Mouse (Mus musculus): ENCODE results near the gene Gabrg3.

The Gabrg3 gene

GRCm38 (mm10) chr7:57071435-57072160 lies 315.4 kb downstream of the Gabrg3 start:
- peak in 1 of 2 experiments; percentile 7 for DNase-seq (ENCODE audit: low spot score in 2 of 2)

- DNase-seq (ENCODE audit: low spot score in 2 of 2), result no peak
Observed at GRCm38 (mm10) chr7:57065398-57065797, 321.6 kb downstream of the Gabrg3 start.

- DNase-seq (ENCODE audit: low spot score in 2 of 2), result no peak
Observed at GRCm38 (mm10) chr7:57050906-57051635, 335.9 kb downstream of the Gabrg3 start.

DNA sequence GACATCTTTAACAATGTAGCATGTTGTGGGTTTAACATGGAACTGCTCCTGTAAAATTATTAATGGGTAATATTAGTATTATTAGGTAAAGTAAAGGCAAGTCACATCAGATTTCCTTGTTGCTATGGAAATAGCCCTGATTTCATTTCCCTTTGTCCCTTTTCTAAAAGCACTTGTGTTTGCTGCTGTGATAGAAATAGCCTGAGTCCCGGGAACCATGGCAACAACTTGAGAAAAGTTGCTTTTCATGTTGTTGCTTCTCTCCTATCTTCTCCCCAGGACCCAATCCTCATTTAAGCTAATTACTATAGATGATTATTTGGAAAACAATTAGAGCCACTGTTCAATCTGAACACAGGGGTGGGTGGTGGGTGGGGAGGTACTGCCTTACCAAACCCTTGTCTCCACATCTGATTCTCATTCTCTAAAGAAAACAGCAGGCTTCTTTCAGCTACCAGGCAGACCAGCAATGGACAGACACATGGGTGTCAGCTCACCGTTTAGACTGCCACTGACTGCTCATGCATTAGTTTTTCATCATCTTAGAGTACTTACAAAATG lies 349.0 kb downstream of the Gabrg3 start:
- DNase-seq (ENCODE audit: low spot score in 2 of 2), result no peak

GRCm38 (mm10) chr7:57000585-57001261 lies 386.3 kb downstream of the Gabrg3 start:
- DNase-seq (ENCODE audit: low spot score in 2 of 2), result no peak

DNA sequence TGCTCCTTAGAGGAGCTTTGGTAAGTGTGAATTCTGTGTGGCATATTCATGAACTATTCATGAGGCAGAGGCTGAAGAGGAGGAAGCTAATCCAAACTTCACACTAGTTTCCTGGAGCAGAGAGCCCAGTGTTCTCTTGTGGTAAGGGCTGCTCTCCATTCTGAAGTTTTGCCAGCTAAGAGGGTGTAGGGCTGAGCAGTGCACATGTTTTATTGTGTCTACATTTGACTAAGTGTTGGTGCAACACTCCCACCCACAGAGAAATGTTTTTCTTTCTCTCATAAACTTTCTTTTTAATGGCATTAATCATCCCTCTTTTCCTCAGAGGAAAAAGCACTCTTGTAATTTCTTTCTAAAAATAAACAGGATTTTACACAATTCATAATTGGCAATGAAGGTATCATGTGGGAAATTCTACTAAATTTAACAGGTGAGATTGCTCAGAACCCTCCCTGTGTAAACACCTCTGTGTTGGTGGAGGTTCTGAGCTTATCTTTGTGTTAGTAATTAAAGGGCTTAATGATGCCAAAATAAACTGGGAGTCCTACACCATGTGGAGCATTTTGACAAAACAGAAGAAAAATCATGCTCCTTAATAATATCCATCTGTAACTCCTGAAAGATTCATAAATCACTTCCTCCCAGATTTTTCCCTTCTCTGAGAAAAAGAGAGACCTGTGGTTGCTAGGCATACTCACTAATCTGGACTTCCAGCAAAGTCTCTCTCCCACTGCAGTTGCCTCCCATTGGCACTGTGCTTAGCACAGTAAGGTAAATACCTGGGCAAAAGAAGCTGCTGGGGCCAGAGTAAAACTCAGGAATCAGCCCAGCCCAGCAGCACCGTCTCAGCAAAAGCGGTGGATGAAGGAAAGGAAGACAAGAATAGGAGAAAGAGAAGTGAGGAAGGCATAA lies 389.0 kb downstream of the Gabrg3 start:
- DNase-seq (ENCODE audit: low spot score in 2 of 2), result no peak

DNA sequence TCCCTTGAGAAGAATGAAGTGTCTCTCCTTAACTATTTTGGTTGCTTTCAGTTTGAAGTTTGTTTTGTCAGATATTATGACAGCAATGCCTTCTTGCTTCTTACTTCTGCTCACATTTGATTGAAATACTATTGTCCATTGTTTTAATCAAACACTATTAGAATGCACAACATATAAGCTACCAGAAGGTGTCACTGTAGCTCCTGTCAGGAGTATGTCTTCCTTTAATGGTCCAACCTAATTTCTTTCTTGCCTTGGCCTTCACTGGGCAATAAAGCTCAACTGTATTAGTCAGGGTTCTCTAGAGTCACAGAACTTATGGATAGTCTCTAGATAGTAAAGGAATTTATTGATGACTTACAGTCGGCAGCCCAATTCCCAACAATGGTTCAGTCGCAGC lies 440.6 kb downstream of the Gabrg3 start:
- no peak for DNase-seq (ENCODE audit: low spot score in 2 of 2)

DNA sequence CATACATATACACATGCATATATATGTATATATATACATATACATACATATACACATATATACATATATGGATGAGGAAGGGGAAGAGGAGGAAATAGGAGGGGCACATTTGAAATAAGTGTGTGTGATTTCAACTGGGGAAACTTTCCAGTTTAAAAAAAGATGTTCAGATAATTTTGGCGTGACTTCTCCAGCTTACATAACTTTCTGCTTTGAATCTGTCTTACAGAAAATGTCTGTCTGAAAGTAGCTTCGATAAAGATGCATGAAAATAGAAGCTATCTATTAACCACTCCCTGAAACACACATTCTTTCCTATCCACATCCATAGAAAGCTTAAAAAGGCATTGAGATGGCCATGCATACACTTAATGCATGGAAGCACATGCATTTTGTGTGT lies 445.4 kb downstream of the Gabrg3 start:
- DNase-seq (ENCODE audit: low spot score in 2 of 2), result no peak

DNA sequence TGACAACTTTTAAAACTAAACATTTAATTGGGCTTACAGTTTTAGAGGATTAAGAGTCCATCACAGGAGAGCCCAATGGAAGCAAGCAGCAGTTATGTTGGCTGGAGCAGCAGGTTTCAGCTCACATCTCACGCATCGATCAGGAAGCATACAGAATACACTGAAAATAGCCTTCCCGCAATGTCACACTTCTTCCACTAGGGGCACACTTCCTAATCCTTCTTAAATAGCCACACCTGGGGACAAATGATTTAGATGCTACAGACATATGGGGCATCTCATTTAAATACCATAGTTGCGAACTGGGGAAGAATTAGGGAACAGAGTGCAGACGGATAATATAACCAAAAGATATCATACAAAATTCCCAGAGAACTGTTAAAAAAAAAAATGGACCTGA lies 449.0 kb downstream of the Gabrg3 start:
- no peak for DNase-seq (ENCODE audit: low spot score in 2 of 2)

GRCm38 (mm10) chr7:56919499-56919898 lies 467.5 kb downstream of the Gabrg3 start:
- no peak for DNase-seq (ENCODE audit: low spot score in 2 of 2)

DNA sequence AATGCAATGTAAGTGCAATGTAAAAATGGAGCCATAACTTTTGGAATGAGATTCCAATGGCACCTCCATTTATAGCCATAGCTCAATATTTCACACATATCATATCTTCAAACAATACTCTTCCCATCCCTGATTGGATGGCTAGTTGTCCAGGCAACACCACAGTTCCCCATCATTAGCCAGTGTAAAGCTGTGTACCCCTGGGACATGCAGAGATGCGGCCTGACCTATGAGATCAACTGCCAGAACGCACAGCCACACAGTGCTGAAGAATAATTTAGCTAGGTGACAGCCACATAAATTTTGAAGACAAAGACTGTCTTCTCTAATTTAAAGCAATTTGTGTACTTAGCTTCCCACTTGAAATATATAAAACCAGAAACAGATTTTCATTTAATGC lies 472.1 kb downstream of the Gabrg3 start:
- no peak for DNase-seq (ENCODE audit: low spot score in 2 of 2)

DNA sequence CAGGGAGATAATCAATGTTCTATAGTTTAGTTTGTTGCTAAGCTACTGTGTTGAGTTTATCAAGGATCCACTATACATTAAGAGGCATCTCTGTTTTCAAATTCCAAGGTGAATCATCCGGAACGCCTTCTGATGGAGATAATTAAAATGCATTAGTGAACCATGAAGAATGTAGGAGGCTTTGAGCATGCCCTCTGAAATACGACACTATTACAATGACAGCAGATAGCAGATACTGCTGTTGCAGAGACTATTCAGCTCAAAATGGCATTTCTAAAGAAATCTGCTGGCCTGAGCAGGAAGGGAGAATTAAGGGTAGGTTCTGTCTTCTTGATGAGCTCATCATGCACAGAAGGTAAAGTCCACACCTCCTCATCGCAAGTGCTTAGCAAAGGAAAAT lies 487.2 kb downstream of the Gabrg3 start:
- DNase-seq (ENCODE audit: low spot score in 2 of 2), result no peak

DNA sequence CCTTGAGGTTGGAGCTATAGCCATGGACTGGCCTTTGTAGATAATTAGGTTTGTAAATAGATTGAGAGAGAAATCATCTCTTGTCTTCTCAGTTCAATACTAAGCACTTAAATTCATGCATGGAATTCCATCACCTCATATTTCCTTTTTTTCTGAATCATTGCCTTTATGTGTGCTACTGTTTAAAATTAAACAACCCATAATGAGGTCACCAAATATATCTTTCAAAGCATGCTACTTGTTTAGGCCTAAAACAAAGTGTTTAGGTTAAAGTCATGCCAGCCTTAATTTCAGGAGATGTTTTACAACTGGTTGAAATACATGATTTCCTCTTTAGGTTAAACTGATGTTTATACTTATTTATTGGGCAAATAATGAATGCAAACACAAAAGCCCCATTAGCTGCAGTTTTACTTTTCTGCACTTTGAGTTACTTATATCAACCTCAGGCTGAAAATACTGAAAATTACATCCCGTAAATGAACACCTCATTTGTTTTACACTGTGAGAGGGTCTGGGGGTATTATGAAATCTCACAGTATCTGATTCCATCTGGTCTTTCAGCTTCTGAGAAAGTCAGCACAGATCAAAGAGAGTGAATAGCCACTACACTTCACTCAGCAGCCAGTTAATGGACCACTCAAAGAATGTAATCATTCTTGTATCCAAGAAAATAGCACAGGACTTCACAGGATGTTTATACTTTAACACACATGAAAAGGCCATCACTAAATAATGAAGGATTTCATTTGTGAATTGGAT lies 519.5 kb downstream of the Gabrg3 start:
- DNase-seq (ENCODE audit: low spot score in 2 of 2), result no peak

GRCm38 (mm10) chr7:56843565-56843964 lies 543.4 kb downstream of the Gabrg3 start:
- DNase-seq (ENCODE audit: low spot score in 2 of 2), result no peak

- DNase-seq (ENCODE audit: low spot score in 2 of 2), result no peak
Observed at GRCm38 (mm10) chr7:56825446-56825845, 561.5 kb downstream of the Gabrg3 start.

- no peak for DNase-seq (ENCODE audit: low spot score in 2 of 2)
Observed at GRCm38 (mm10) chr7:56801841-56802240, 585.1 kb downstream of the Gabrg3 start.

- DNase-seq (ENCODE audit: low spot score in 2 of 2), result no peak
Observed at GRCm38 (mm10) chr7:56779122-56779521, 607.9 kb downstream of the Gabrg3 start.

DNA sequence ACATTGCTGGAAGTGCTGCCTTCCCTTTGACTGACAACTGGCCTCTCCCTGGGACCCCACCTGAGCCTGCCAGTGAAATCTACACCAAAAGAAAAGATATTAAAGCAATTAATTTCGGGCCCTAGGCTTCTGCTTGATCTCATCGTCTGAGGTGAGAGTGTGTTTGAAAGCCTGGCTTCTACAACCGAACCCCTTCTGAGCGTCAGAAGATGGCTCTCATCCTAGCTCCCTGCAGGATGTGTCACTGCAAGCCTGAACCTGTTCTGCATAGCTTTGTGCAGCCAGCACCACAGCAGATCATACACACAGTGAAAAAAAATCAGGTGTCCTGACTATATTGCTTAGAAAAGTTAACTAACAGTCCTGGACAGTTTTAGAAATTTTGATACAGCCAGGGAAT lies 618.8 kb downstream of the Gabrg3 start:
- DNase-seq (ENCODE audit: low spot score in 2 of 2), result no peak

DNA sequence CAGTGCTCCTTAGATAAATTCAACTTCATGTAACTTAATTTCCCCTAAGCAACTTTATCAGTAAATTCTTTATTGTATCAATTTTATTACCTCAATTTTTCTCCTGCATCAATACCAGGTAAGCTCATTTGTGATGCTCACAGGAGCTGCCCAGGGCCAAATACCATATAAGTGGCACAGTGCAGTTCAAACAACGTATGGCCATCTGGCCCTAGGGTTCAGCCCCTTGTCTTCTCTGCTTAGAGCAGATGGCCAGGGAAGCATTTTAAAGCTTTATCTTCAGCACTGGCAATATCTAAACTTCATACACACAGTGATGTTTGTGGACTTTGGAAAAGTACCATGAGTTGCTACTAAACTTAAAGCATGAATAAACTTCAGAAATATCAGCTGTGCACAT lies 619.2 kb downstream of the Gabrg3 start:
- DNase-seq (ENCODE audit: low spot score in 2 of 2), result no peak

DNA sequence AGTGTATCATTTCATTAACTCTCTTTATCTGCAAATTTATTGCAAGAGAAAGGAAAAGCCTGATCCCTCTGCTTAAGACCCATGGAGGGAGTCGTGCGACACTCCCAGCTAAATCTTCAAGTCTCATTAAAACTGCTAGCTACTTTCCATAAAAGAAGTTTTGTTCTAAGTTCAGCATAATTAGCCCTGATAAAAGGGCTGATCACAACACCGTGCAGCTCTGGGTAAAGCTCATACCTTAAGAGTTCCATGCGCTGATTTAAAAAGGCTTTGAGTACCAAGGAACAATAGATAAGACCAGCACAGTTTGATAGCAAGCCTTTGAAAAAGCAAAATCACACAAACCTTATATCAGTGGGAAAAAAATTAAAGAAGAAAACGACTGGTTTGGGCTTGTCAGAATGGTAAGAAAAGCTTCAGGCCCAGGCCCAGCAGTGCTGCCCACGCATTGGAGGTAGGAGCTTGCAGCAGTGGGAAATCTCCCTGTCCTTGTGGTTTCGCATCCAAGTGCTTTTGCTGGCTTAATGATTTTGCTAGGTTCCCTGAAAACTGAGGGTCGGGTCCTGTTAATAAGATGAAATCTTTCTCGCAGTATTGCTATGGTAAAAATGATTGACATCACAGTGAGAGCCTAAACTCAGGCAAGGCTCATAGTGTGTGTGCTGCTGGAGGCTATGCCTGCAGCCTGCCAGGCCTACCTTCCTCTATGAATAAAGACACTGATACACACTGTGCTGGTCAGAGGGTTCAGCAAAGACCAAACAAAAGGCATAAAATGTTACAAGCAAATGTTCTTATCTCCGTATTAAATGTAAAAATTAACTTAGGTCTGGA lies 621.2 kb downstream of the Gabrg3 start:
- no peak for DNase-seq (ENCODE audit: low spot score in 2 of 2)

Data from frontal cortex, postnatal 10 days (tissue).